9 mouse cellular contexts compared by ENCODE assay signal in the genomic region with DNA sequence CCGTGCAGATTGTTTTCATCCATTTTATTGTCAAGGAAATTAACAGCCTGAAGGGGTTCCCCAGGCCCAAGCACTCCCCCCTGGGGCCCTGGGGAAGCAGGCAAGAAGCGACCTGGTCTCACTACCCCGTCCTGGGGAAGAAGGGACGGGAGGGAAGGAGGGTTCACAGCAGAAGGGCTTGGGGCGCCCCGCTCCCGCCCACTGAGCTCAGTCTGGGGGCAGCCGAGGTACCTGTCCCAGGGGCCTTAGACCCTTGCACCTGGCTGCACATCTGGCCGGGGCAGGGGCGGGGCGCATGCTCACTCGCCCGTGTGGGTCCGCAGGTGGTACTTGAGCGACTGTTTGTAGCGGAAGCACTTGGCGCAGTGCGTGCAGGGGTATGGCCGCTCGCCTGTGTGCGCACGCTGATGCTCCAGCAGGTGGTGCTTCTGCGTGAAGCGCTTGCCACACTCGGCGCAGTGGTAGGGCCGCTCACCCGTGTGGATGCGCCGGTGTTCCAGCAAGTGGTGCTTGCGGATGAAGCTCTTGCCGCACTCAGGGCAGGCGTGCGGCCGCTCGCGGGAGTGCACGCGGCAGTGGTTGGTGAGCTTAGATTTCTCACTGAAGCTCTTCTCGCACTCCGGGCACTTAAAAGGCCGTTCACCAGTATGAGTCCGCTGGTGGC. TPM values are rescaled to one million over a fixed set of nuclear protein-coding genes. Genes with fewer than 3 reads are reported as not detected.
DNase-seq lines count a peak whose midpoint lies in the region; ATAC-seq and TF ChIP-seq lines count a peak whose summit lies in the region.
"Had no signal": no experiment of that assay in that cellular context is flagged by ENCODE, and none has a peak within 500 bp of the region (broad histone marks: within the 10 kb centered on the region; RNA-seq: fewer than 3 reads in every experiment).

No protein-coding gene starts in this region.

- no peak overlapping the region for H3K27ac ChIP-seq in liver, embryonic 15.5 days (replicated peaks)
- no peak overlapping the region for H3K27ac ChIP-seq in liver, postnatal 0 days (ENCODE audit: low read depth)
- H3K27ac ChIP-seq in cerebellum, adult 2 months (ENCODE audit: insufficient read depth, low read length): no peak overlapping the region
- no peak overlapping the region for H3K27ac ChIP-seq in hindbrain, embryonic 10.5 days
- H3K27ac ChIP-seq in neural tube, embryonic 14.5 days (ENCODE audit: low read depth, low read length): no peak overlapping the region
- H3K27ac ChIP-seq in heart, adult 2 months: no peak overlapping the region

- 86% methylated on average over 43 of the region's 43 CpGs for WGBS in liver, embryonic 15.5 days (ENCODE audit: insufficient replicate concordance)
- WGBS in liver, postnatal 0 days (ENCODE audit: insufficient replicate concordance): 89% methylated on average over 43 of the region's 43 CpGs
- 83% methylated on average over 43 of the region's 43 CpGs for WGBS in cerebellum, adult 2 months
- 73% methylated on average over 43 of the region's 43 CpGs for WGBS in hindbrain, embryonic 10.5 days
- 64% methylated on average over 42 of the region's 43 CpGs for WGBS in neural tube, embryonic 14.5 days
- WGBS in heart, adult 2 months: 97% methylated on average over 43 of the region's 43 CpGs

- no peaks in the 10 kb centered on the region for H3K4me1 ChIP-seq in liver, embryonic 15.5 days (replicated peaks)
- no peaks in the 10 kb centered on the region for H3K4me1 ChIP-seq in liver, postnatal 0 days (ENCODE audit: insufficient read depth)
- H3K4me1 ChIP-seq in cerebellum, adult 2 months (ENCODE audit: control insufficient read depth, insufficient read depth, low read length): peaks cover 17% of the 10 kb centered on the region; the same call in 1 of the 2 replicates
- H3K4me1 ChIP-seq in hindbrain, embryonic 10.5 days (replicated peaks): peaks cover 16% of the 10 kb centered on the region
- no peaks in the 10 kb centered on the region for H3K4me1 ChIP-seq in neural tube, embryonic 14.5 days (ENCODE audit: control insufficient read depth, insufficient read depth, low read length)
- no peaks in the 10 kb centered on the region for H3K4me1 ChIP-seq in heart, adult 2 months (ENCODE audit: control insufficient read depth, insufficient read depth, low read length)

- no peak for TF ChIP-seq CTCF in liver, postnatal 0 days (IDR thresholded peaks at IDR 0.05; ENCODE audit: low read depth)
- TF ChIP-seq CTCF in cerebellum, adult 2 months (IDR thresholded peaks at IDR 0.05; ENCODE audit: borderline replicate concordance, insufficient read depth, low read depth, low read length): no peak
- TF ChIP-seq CTCF in heart, adult 2 months (IDR thresholded peaks at IDR 0.05): no peak

- peaks cover 61% of the 10 kb centered on the region for H3K36me3 ChIP-seq in liver, embryonic 15.5 days (replicated peaks)
- H3K36me3 ChIP-seq in liver, postnatal 0 days (replicated peaks; ENCODE audit: insufficient read depth, low read length): peaks cover 53% of the 10 kb centered on the region
- H3K36me3 ChIP-seq in hindbrain, embryonic 10.5 days: peaks cover 76% of the 10 kb centered on the region
- peaks cover 57% of the 10 kb centered on the region for H3K36me3 ChIP-seq in neural tube, embryonic 14.5 days (ENCODE audit: control insufficient read depth, insufficient read depth, low read length)
- H3K36me3 ChIP-seq in heart, adult 2 months (ENCODE audit: control insufficient read depth, insufficient read depth, low read length): no peaks in the 10 kb centered on the region

- H3K79me2 ChIP-seq in heart, adult 2 months (replicated peaks; ENCODE audit: control insufficient read depth, insufficient read depth, low read length): no peaks in the 10 kb centered on the region

- H3K27me3 ChIP-seq in liver, embryonic 15.5 days: no peaks in the 10 kb centered on the region
- no peaks in the 10 kb centered on the region for H3K27me3 ChIP-seq in liver, postnatal 0 days (ENCODE audit: insufficient read depth, low read length)
- H3K27me3 ChIP-seq in cerebellum, adult 2 months (ENCODE audit: control insufficient read depth, insufficient read depth, low read length): no peaks in the 10 kb centered on the region
- peaks cover 9% of the 10 kb centered on the region; the same call in 1 of the 2 replicates for H3K27me3 ChIP-seq in hindbrain, embryonic 10.5 days (ENCODE audit: insufficient read depth, poor library complexity, severe bottlenecking)
- no peaks in the 10 kb centered on the region for H3K27me3 ChIP-seq in neural tube, embryonic 14.5 days (ENCODE audit: control insufficient read depth, insufficient read depth, low read length)
- H3K27me3 ChIP-seq in heart, adult 2 months (ENCODE audit: control insufficient read depth, insufficient read depth, low read length): peaks cover 3% of the 10 kb centered on the region; the same call in 1 of the 2 replicates

- no peak overlapping the region for H3K4me3 ChIP-seq in liver, embryonic 15.5 days (replicated peaks)
- H3K4me3 ChIP-seq in liver, postnatal 0 days (ENCODE audit: low read depth, low read length): no peak overlapping the region
- H3K4me3 ChIP-seq in cerebellum, adult 2 months (replicated peaks; ENCODE audit: insufficient read depth, low read depth, low read length): no peak overlapping the region
- peak overlapping the region; percentile 9; the same call in 1 of the 2 replicates for H3K4me3 ChIP-seq in hindbrain, embryonic 10.5 days
- H3K4me3 ChIP-seq in neural tube, embryonic 14.5 days (ENCODE audit: low read depth, low read length): no peak overlapping the region
- H3K4me3 ChIP-seq in heart, adult 2 months: no peak overlapping the region
- H3K4me3 ChIP-seq: erythroblast, embryonic 14.5 days had no signal

- TF ChIP-seq POLR2A in cerebellum, adult 2 months (IDR thresholded peaks at IDR 0.05; ENCODE audit: borderline replicate concordance, insufficient read depth, low read length): no peak
- no peak for TF ChIP-seq POLR2A in heart, adult 2 months (IDR thresholded peaks at IDR 0.05; ENCODE audit: insufficient read depth, low read depth, low read length)

- H3K9me3 ChIP-seq in liver, embryonic 15.5 days (replicated peaks): no peaks in the 10 kb centered on the region
- 0 out of 2 replicates have a peak, but pooled peaks cover 2% of the 10 kb centered on the region for H3K9me3 ChIP-seq in liver, postnatal 0 days (ENCODE audit: low read length)
- peaks cover 16% of the 10 kb centered on the region for H3K9me3 ChIP-seq in hindbrain, embryonic 10.5 days
- peaks cover 8% of the 10 kb centered on the region for H3K9me3 ChIP-seq in neural tube, embryonic 14.5 days (ENCODE audit: control insufficient read depth, low read length)

- peak; percentile 9; the same call in 1 of the 2 replicates for ATAC-seq in liver, embryonic 15.5 days (ENCODE audit: insufficient read depth)
- no peak for ATAC-seq in liver, postnatal 0 days
- ATAC-seq in neural tube, embryonic 14.5 days (ENCODE audit: low read depth): peak; percentile 79

- intact Hi-C loops in heart, postnatal 25 days (cut with DNase I): no loop called here
- intact Hi-C loops in heart, adult 2 months (cut with DNase I): no loop called here
- intact Hi-C loops in heart, postnatal 14 days (cut with DNase I): no loop called here

- H3K4me2 ChIP-seq in liver, embryonic 15.5 days: no peak overlapping the region
- H3K4me2 ChIP-seq in liver, postnatal 0 days (ENCODE audit: low read depth, low read length): no peak overlapping the region
- H3K4me2 ChIP-seq in neural tube, embryonic 14.5 days (ENCODE audit: low read depth, low read length): no peak overlapping the region; the same call in 1 of the 2 replicates

- H3K9ac ChIP-seq in liver, embryonic 15.5 days: no peak overlapping the region
- no peak overlapping the region for H3K9ac ChIP-seq in liver, postnatal 0 days (replicated peaks)
- no peak overlapping the region for H3K9ac ChIP-seq in neural tube, embryonic 14.5 days (replicated peaks; ENCODE audit: low read depth, low read length)
- no peak overlapping the region for H3K9ac ChIP-seq in heart, adult 2 months (ENCODE audit: low read depth, low read length)

- DNase-seq in liver, postnatal 0 days: no peak
- peak; percentile 63 to 68 for DNase-seq in cerebellum, adult 2 months
- DNase-seq in hindbrain, embryonic 10.5 days (ENCODE audit: low spot score): peak; percentile 17
- DNase-seq in heart, postnatal 25 days (ENCODE audit: low spot score): no peak
- no peak for DNase-seq in heart, adult 2 months
- no peak for DNase-seq in heart, postnatal 14 days

- no peak for TF ChIP-seq EP300 in liver, postnatal 0 days (IDR thresholded peaks at IDR 0.05; ENCODE audit: low read depth)
- TF ChIP-seq EP300 in heart, adult 2 months (IDR thresholded peaks at IDR 0.05; ENCODE audit: insufficient read depth, low read depth, low read length): no peak

RNA-seq across cellular contexts. Expression of gene Zfp777, which starts 24.2 kb away (rescaled TPM):
- 2.3 and 2.4 TPM in 2 replicates for polyA plus RNA-seq in liver, embryonic 15.5 days (2015; fragmentation: Nextera tagmentation; extraction: Ambion mirVana)
- 1.7 and 2.2 TPM in 2 replicates for polyA plus RNA-seq in liver, postnatal 0 days (2015; fragmentation: Nextera tagmentation; extraction: Ambion mirVana)
- polyA plus RNA-seq in cerebellum, adult 2 months (2012; rRNA removed): 27.6 and 35.2 TPM in 2 replicates
- 13.0 and 13.5 TPM in 2 replicates for polyA plus RNA-seq in hindbrain, embryonic 10.5 days (2016; fragmentation: Nextera tagmentation; extraction: Ambion mirVana)
- polyA plus RNA-seq in neural tube, embryonic 14.5 days (2014; fragmentation: Nextera tagmentation; extraction: Ambion mirVana): 12.1 and 12.4 TPM in 2 replicates
- 10 to 100 TPM; 13.2 to 15.0 TPM for total RNA-seq in heart, postnatal 25 days (2021)
- total RNA-seq in heart, adult 2 months (2021): 10 to 100 TPM; 13.8 to 15.6 TPM
- 10.0 and 15.8 TPM in 2 replicates for polyA plus RNA-seq in heart, adult 2 months (2012; rRNA removed)
- total RNA-seq in heart, postnatal 14 days (2021): 10 to 100 TPM; 15.5 to 17.0 TPM

Comparison
In these comparisons a context has a peak if more than half of its experiments do, and no peak if none do; other contexts are left out.
1. DNase-seq: peak in cerebellum, adult 2 months (2 of 2) and hindbrain, embryonic 10.5 days (single experiment); none in liver, postnatal 0 days (single experiment), heart, postnatal 25 days (single experiment), heart, adult 2 months (0 of 2) and heart, postnatal 14 days (0 of 2).